Mouse (Mus musculus) erythroid progenitor cell, adult 5-6 weeks (primary cell): ENCODE results near the gene Txlng. TPM values are rescaled to one million over a fixed set of nuclear protein-coding genes. Genes with fewer than 3 reads are reported as not detected.
"Not testable (repeated sequence)": the region's sequence is repeated elsewhere in the genome, so short reads cannot be mapped to it uniquely, and the experiment has no call there.

Experiments
- ATAC-seq: replicated peaks from 2 replicates; pipeline ENCODE4 v1.8.0; 2016; ENCODE audit warnings: moderate number of reproducible peaks, mild to moderate bottlenecking, moderate TSS enrichment, inconsistent platforms; ENCODE audit not compliant: poor library complexity, low FRiP score, severe bottlenecking
- total RNA-seq, 2 experiments: library from RNA; stranded (forward) in 1 of 2; stranded (reverse) in 1 of 2; fragments of 150-400 nt in 1 of 2; fragments of 186-747, 209-891 nt in 1 of 2; gene quantifications; 2 replicates each; pipeline versions ENCODE4 v1.2.3 to v1.2.4; 2015 to 2017; ENCODE audit warnings: low replicate concordance in 2 of 2

Gene Txlng
- total RNA-seq (2015; ENCODE audit: low replicate concordance) (5.4 and 8.3 TPM in 2 replicates), total RNA-seq (2017; ENCODE audit: low replicate concordance) (8.2 and 10.3 TPM in 2 replicates)

- ATAC-seq = peak; percentile 97
Measured at GRCm38 (mm10) chrX:162829203-162829708, at the start of gene Txlng. Gene Txlng, minus strand, starts transcription at chrX:162829454.

- ATAC-seq = no peak
Measured at GRCm38 (mm10) chrX:162878236-162878635, 49.0 kb upstream of the Txlng start.

- ATAC-seq = no peak
Measured at GRCm38 (mm10) chrX:162873761-162874160, 44.5 kb upstream of the Txlng start.

DNA sequence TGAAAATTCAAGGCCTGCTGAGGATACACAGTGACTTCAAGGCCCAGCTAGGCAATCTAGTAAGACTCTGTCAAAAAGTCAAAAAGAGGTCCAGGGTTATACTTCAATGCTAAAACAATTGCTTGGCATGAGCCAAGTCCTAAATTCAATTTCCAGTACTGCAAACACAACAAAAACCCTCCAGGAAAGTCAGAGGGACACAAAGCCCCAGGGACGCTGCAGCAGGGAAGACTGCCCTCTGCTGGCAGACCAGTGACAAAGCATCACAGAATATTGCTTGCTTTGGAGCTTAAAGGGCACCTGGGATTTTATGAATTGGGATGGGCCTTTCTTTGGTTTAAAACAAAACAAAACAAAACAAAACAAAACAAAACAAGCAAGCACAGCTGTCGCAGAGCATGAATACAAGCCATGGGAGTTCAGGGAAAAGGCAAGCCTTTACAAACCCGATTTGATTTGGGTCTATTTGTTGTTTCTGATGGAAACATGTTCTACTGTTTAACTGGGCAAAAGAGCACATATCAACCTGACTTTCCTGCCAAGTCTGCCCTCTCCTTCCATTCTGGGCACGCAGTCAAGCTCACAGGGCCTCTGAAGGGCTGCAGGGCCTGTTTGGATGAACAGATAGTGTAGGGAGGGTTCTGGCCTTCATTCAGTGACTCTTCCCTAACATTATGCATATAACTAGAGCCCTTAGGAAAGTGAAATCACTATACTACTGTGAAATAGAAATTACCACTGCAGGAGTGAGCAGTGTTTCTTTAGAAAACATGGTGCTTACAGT lies 42.7 kb upstream of the Txlng start:
- ATAC-seq = peak; percentile 80; the same call in 1 of the 2 replicates

- ATAC-seq = no peak
Measured at GRCm38 (mm10) chrX:162868294-162868965, 39.2 kb upstream of the Txlng start.

- ATAC-seq = no peak
Measured at GRCm38 (mm10) chrX:162848682-162849081, 19.4 kb upstream of the Txlng start.

DNA sequence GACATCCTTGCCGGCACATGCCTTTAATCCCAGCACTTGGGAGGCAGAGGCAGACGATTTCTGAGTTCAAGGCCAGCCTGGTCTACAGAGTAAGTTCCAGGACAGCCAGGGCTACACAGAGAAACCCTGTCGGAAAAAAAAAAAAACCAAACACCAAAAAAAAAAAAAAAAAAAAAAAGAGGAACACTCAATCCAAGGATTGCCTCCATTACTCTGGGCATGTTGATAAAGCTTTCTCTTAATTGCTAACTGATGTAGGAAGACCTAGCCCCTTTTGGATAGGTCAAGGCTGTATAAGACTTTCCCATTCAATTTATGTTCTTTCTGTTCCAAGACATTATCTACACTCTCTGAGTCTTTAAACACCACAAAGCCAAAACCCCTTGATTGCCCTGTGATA lies 16.3 kb upstream of the Txlng start:
- ATAC-seq = no peak

- no peak for ATAC-seq
Measured at GRCm38 (mm10) chrX:162844447-162845100, 15.3 kb upstream of the Txlng start.

DNA sequence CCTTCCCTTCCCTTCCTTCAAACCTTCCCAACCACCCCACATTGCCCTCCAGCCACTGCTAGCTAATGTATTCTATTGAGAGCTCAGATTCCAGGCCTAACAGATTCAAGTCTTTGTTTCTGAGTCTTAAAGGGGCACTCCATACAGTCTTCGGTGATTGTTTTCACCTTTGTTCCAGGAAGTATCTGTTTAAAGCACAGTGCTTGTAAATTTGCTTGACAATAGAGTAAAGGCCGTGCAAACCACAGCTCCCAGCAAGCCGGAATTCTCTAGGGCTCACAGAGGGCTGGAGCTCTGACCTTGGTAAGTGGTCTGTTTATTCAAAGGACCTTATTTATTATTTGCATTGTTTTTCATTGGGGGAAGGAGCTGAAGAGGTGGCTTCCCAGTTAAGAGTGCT lies 2.8 kb upstream of the Txlng start:
- no peak for ATAC-seq

GRCm38 (mm10) chrX:162831542-162831941 lies 2.3 kb upstream of the Txlng start:
- no peak for ATAC-seq

DNA sequence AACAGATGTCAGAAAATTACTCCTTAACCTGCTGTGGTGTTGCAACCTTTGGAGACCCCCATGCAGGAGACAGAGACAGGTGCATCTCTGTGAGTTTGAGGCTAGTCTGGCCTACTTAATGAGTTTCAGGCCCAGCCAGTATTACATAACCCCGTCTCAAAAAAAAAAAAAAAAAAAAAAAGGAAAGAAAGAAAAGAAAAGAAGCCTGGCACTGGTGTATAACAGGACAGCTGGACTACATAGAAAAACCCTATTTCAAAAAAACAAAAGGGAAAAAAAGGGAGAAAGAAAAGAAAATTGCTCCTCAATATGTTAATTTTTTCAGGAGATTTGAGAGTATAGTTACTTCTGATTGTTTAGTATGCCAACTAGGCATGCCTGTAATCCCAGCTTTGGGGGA lies 1.8 kb upstream of the Txlng start:
- no peak for ATAC-seq

- ATAC-seq = not testable (repeated sequence)
Measured at GRCm38 (mm10) chrX:162830313-162830712, 1.1 kb upstream of the Txlng start.

- ATAC-seq = 0 out of 2 replicates have a peak, but pooled peaks have one; percentile 31
Measured at GRCm38 (mm10) chrX:162829741-162830140, 487 bp upstream of the Txlng start.

GRCm38 (mm10) chrX:162828783-162829182 lies 471 bp downstream of the Txlng start:
- peak; percentile 21 for ATAC-seq

DNA sequence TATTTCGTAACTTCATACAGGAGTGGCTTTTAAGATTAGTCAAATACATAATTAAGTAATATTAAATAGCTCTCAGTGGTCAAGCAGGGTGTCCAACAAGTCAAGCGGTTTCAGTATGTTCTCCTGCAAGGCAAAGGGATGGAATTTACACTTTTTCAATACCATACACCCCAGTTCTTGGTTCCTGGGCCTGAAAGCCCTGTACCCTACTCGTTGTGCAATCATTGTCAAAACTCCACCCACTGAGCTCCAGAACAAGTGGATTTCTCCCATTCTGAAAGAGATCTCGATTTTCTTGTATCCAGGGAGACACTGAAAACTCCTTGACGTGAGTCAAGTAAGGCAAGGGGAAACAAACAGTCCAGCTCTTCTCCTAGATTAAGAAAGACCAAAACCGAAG lies 1.2 kb downstream of the Txlng start:
- no peak for ATAC-seq

GRCm38 (mm10) chrX:162800371-162800770 lies 28.9 kb downstream of the Txlng start:
- no peak for ATAC-seq

GRCm38 (mm10) chrX:162791392-162791791 lies 37.9 kb downstream of the Txlng start:
- not testable (repeated sequence) for ATAC-seq

DNA sequence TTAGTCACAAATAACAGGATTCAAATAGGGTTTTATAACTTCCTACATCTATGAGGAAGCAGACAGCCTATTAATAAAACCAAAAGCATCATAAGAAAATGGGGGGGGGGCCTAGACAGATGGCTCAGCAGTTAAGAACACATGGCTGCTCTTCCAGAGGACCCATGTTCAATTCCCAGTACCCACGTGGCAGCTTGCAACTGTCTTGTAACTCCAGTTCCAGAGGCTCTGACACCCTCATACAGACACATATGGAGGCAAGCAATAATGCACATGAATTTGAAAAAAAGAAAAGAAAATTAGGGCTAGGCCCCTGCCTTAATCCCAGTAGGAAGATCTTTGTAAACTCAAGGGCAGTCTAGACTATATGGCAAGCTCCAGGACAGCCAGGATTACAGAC lies 40.9 kb downstream of the Txlng start:
- no peak for ATAC-seq

DNA sequence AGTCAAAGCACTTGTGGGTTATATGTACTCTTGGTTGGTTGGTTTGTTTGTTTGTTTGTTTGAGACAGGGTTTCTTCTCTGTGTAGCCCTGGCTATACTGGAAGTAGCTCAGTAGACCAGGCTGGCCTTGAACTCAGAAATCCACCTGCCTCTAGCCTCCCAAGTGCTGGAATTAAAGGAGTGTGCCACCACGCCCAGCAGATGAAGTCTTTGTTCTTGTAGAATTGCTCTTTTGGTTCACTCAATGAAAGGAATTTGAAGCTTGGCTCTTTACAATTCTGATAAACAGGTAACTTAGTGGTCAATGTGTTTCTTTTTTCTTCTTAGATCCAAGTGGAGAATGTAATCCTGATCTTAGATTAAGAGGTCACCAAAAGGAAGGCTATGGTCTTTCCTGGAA lies 58.5 kb downstream of the Txlng start:
- ATAC-seq = no peak

DNA sequence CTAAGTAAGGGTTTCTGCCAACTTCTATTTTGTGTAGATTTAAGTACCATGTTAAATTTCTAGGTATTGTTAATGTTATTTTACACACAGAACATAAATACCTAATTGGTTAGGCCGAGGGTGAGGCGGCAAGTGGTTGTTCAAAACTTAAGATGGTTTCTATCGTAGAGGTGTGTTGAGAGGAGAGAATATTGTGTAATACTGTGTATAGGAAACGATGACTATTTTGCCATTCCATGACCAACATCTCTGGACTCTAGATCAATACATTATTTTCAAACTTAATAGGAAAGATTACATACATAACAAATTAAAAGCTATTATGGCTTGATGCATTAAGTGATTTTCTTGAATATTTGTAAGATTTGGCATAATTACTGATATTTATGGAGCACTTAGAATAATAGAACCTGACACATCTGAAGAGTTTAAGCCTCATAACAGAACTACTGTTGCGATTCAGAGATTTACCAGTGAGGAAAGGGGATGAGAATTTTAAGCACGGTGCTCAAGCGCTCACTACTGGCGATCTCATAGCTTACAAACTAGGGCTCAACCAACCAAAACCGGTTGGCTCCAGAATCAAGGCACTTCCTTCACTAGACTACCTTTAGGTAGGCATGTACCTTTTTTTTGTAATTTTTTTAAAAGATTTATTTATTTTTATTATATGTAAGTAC lies 67.4 kb downstream of the Txlng start:
- ATAC-seq = no peak
